Mouse (Mus musculus) liver, adult 2 months (tissue): ENCODE measurements at regions not wholly inside any gene's neighbourhood (a gene's known extent, or its start where the extent isn't known, plus 50 kb on each side); places are given as distances from the start of the nearest gene placed in this dataset.

Source experiments
- DNase-seq: peaks from one replicate; pipeline ENCODE4 v3.0.0-alpha.2; 2011; ENCODE audit warnings: low read depth, low spot score; ENCODE audit errors: extremely low read depth
- H3K27ac ChIP-seq: fragments of 200-500 bp; replicated peaks from 2 replicates; pipeline ENCODE4 v1.5.1; 2012; ENCODE audit warnings: low read depth, mild to moderate bottlenecking, control low read depth, inconsistent platforms, low read length; ENCODE audit not compliant: insufficient read depth
- H3K27me3 ChIP-seq: fragments of 200-500 bp; 2 replicates; pipeline ENCODE4 v1.6.1; 2012; ENCODE audit warnings: mild to moderate bottlenecking, moderate library complexity, low read length, inconsistent platforms; ENCODE audit not compliant: control insufficient read depth, insufficient read depth
- H3K36me3 ChIP-seq: fragments of 200-500 bp; 2 replicates; pipeline ENCODE4 v1.6.1; 2012; ENCODE audit warnings: low read length, inconsistent platforms; ENCODE audit not compliant: control insufficient read depth, insufficient read depth
- H3K4me1 ChIP-seq: fragments of 200-500 bp; 2 replicates; pipeline ENCODE4 v1.6.1; 2011; ENCODE audit warnings: low read length; ENCODE audit not compliant: control insufficient read depth, insufficient read depth
- H3K4me3 ChIP-seq: fragments of 200-500 bp; 2 replicates; pipeline ENCODE4 v1.5.1; 2011; ENCODE audit warnings: low read depth, mild to moderate bottlenecking, control low read depth, low read length, moderate library complexity; ENCODE audit not compliant: insufficient read depth
- H3K79me2 ChIP-seq: fragments of 200-500 bp; 2 replicates; pipeline ENCODE4 v1.6.1; 2012; ENCODE audit warnings: inconsistent platforms, mild to moderate bottlenecking, low read length, moderate library complexity; ENCODE audit not compliant: control insufficient read depth, insufficient read depth
- H3K9ac ChIP-seq: fragments of 200-500 bp; 2 replicates; pipeline ENCODE4 v1.6.1; 2012; ENCODE audit warnings: low read depth, mild to moderate bottlenecking, control low read depth, inconsistent platforms, low read length
- CTCF ChIP-seq: fragments of 200-500 bp; IDR thresholded peaks from 2 replicates; pipeline ENCODE4 v1.5.1; 2011; ENCODE audit warnings: low read depth, low read length, control low read depth
- POLR2A ChIP-seq: fragments of 200-500 bp; IDR thresholded peaks from 2 replicates; pipeline ENCODE4 v1.6.1; 2011; ENCODE audit warnings: low read length, control low read depth; ENCODE audit not compliant: insufficient read depth; ENCODE audit errors: extremely low read depth
- WGBS: fragments of 180-500 bp; shearing (Covaris S2); methylation state at CpG from one replicate; pipeline ENCODE4 v1.1.7; 2018; 5-methylcytosine and 5-hydroxymethylcytosine counted together

DNA sequence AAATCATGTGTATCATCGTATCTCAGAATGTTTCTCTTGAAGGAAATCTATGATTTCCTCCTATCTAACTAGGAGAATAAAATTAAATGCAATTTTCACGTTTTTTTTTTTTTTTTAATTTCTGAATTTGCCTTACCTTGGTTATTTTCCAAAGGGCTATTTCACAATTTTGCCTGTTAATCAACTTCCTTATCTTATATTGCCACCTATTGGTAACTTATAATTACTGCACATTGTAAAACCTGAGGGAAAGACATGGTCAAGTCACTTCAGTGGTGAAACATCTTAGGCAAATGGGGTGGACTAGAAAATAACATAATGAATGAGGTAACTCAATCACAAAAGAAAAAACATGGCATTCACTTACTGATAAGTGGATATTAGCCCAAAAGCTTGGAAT is 232.0 kb downstream of the Nap1l3 start:
- TF ChIP-seq CTCF (0 out of 2 replicates have a peak, but pooled peaks have one; percentile 13), POLR2A (no peak)
- Histone ChIP-seq H3K4me3 (no peak overlapping the region), H3K79me2 (no peaks in the 10 kb centered on the region), H3K27ac (no peak overlapping the region), H3K9ac (no peak overlapping the region), H3K4me1 (no peaks in the 10 kb centered on the region), H3K27me3 (no peaks in the 10 kb centered on the region), H3K36me3 (no peaks in the 10 kb centered on the region)
- WGBS, result 36% methylated on average over 2 of the region's 2 CpGs
- DNase-seq, result peak; percentile 19
